Mouse (Mus musculus) adrenal gland, adult 18-20 months (tissue): ENCODE data around the gene Rangrf. TPM values are rescaled to one million over a fixed set of nuclear protein-coding genes. Genes with fewer than 3 reads are reported as not detected.
"Not testable (repeated sequence)": the region's sequence is repeated elsewhere in the genome, so short reads cannot be mapped to it uniquely, and the experiment has no call there.

Source experiments
- DNase-seq, 2 experiments: peaks; one replicate each; pipeline ENCODE4 v3.0.0; 2021 to 2022; ENCODE audit warnings: low spot score in 2 of 2
- microRNA-seq, 2 experiments: library from miRNA; unstranded; fragments of <30 nt; microRNA quantifications; one replicate each; pipeline ENCODE4 v1.2.0; 2021; ENCODE audit warnings: borderline number of aligned reads in 2 of 2
- total RNA-seq, 2 experiments: library from RNA; stranded (reverse); gene quantifications; 1 replicate in 1 of 2; 2 replicates in 1 of 2; pipeline ENCODE4 v1.2.3; 2021

Rangrf gene
- total RNA-seq, 2 experiments from 2014 or later: 13.5 to 16.7 TPM

DNA sequence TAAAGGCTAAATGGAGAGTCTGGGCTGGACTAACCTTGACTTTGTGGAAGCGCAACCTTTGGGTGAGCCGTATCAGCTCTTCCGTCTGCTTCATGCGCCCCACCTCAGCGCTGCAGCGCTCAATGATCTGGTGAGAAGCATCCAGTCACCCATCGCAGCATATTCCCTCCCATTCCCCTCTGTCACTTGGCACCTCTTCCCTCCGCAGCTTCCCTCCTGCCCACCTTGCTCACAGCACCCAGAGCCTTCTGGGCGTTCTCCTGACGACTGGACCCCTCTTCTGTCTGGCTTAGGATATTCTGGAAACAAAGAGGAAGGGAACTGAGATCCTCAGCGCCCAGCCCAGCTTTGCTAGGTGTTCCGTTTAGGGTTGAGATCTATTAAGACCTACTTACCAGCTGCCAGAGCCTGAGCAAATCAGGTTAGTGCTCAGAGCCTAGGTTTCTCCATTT, 27.4 kb downstream of the Rangrf start:
- no peak for DNase-seq

DNA sequence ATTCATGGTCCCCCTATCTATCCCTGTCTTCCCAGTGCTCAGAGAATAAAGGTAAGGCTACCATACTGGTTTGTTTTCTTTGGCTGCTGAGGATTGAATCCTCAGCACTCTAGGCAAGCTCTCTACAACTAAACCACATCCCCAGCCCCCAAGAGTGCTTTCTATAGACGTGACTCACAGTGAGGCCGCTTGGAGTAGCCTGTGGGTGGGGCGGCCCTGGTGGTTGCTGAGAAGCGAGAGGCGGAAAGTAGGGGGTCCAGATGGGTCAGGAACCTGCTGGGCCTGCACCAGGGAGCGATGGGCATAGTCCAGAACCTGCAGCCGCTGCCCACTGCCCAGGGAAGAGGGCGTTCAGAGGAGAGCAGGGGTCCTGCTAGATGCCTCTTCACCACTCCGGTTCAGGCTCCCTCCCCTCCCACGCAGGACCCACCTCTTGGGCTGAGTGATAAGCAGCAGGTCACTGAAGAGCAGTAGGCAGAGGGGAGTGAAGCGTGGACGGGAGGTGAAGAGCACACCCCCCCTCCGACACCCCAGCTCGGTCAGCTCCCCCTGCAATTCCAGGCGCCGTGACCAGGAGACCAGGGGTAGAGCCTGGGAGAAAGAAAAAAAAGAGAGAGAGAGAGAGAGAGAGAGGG, 28.1 kb downstream of the Rangrf start:
- no peak for DNase-seq

DNA sequence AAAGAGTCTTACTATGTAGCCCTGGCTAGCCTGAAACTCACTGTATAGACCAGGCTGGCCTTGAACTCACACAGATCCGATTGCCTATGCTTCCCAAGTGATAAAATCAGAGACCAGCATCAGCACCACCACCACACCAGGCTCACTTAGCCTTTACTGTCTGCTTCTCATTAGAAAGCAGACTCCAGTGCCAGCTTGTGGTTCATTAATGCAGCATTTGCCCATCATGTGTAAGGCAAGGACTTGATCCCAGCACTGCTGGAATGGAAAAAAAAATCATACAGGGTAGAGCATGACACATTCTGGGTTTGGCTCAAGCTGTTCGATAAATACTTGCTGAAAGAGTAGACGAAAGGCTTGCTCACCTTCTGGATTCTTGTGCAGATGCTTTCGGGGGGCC, 29.0 kb downstream of the Rangrf start:
- DNase-seq: no peak

DNA sequence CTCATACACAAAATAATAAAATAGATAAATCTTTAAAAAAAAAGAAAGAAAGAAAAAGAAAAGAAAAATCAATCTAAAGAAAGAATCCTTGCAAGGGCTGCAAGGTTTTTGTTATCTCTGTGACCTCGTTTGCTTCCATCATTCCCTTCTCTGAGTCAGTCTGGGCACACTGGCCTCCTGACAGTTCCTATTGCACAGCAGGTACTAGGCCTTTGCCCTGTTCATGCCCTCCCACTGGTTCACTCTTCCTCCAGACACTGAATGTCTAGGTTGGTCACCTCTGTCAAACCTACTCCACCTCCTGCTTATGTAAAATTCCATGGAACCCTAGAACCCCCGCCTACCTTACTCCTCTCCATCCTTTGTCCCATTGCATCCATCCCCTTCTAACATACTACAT, 29.7 kb downstream of the Rangrf start:
- no peak for DNase-seq

DNA sequence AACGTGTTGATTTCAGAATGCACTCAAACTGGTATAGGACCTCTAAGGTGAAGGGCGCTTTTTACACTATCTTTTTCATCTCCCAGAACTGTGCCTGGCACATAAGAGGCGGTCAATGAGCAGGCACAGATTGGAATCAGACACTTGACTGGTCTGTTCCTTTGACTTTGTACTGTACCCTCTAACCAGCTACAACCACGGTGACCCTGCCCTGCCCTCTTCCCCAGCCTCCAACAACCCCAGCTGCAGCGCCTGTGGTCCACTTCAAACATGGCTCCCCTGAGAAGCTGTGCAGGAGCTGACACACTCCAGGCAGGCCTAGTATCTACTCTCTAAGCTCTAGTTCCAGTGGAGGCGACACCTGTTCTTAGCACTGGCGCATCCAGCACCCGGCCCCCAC, 32.3 kb downstream of the Rangrf start:
- DNase-seq: no peak

DNA sequence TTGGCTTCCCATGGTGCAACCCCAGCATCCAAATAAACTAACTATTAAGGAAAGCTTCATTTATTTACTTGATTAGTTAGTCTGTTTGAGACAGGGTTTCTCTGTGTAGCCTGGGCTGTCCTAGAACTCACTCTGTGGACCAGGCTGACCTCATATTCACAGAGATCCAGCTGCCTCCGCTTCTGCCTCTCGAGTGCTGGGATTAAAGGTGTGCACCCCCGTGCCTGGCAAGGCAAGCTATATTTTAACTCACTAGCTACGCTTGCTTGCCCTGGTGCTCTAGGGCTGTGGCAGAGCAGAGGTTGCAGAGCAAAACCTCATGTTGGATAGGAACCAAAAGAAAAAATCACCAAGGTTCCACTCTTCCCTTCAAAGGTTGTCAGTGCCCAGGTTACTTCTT, 34.5 kb downstream of the Rangrf start:
- DNase-seq: no peak

DNA sequence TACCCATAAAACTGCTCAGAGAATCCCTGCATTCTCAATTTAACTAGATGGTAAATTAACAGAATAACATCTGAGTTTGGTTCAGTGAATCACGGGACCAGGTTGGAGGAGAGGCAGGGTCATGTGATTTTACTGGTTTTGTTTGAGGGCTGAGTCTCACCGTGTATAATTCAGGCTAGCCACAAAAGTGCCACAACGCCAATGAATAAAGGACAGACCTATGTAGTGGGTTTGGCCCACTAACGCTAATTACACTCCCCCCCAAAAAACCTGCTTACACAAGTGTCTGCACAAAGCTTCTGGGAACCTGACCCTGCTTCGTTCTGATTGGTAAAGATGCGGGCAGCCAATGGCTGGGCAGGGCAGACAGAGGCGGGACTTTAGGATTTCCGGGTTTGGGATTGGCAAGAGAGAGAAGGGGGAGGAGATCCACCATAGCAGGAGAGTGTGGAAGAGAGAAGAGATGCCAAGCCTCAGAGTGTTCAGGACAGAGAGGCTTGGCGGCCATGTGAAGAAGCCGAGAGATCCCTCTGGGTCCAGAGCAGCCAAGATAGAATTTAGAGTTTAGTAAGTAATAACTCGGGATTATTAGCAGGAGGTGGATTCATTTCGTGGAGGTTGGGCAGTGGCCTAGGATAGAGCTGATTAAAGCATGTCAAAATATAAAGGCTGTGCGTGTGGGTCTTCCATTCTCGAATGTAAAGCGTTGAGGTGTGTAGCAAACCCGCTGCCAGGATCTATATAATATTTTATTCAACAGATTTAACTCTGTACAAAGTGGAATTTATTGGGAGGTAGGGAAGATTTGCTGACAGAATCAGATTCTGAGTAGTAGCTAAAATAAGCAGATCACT, 35.3 kb downstream of the Rangrf start:
- DNase-seq: peak; percentile 66 to 72

DNA sequence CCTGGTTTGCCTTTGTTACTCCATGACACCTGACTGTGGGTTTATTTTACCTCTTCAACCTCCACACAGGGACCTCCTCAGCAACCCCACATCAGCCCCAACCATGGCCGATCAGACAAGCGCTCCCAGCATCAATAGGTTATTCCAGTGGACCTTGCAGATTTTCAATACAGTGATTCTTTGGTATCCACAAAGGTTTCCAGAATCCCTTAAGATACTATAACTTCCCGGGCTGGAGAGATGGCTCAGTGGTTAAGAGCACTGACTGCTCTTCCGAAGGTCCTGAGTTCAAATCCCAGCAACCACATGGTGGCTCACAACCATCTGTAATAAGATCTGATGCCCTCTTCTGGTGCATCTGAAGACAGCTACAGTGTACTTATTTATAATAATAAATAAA, 38.0 kb downstream of the Rangrf start:
- not testable (repeated sequence) for DNase-seq

DNA sequence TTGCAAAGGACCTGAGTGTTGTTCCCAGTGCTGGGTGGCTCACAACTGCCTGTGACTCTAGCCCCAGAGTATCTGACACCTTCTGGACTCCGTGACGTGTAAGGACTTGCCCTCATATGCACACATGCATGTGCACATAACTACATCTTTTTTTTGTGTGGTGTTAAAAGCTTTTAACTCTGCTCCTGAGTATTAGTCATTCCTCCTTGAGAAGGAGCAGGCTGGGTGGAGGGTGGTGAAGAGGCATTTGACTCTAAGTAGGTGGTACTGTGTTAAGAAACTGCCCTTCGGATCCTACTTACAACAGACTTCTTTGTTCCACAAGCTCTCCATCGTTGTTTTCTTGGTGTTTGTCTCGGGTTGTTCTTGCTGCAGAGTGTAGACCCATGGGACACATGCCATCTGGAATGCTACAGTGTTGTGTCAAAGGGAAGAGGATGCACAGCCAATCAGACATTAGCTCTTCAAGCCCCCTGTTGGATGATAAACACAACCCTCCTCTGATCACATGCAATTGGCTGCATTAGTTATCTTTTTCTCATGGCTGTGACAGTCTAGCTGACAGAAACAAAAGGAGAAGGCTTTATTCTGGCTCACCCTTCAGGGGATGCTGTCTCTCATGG, 41.0 kb downstream of the Rangrf start:
- no peak for DNase-seq

DNA sequence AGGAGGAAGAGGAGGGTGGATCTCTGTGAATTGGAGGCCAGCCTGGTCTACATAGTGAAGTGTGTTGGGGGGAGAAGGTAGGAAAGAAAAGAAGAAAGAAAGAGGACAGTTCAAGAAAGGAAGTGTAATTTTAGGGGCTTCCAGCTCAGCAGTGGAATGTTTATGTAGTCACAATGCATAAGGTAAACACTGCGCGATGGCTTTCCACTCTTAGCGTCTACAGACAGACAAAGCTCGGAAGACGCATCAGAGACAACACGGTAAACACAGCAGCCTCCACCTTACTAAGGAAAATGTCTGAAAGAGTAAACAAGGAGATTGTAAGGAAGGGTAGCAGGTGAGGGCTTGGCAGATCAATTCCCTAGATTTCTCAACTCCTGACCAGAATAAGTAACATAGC, 45.0 kb downstream of the Rangrf start:
- DNase-seq: no peak

DNA sequence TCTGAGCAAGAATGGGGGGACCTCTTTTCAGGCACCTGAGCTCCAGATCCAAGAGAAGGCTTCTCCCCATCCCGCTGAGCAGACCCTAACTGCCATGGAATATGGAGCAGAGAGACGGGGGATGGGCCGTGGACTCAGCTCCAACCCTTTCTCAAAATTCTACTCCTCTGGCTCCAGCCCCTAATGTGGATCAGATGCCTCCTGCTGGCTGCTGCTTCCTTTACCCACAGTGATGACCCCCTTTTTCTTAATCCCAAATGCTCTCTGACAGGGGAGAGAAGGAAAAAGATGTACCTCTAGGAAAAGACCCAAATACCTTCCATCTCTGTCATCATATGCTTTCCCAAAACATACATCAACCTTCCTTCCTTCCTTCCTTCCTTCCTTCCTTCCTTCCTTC, 48.0 kb downstream of the Rangrf start, which contains the start of gene Odf4:
Gene Odf4 (minus strand): TSS at position 101 of the 400 bp plus-strand sequence.
- DNase-seq: no peak

DNA sequence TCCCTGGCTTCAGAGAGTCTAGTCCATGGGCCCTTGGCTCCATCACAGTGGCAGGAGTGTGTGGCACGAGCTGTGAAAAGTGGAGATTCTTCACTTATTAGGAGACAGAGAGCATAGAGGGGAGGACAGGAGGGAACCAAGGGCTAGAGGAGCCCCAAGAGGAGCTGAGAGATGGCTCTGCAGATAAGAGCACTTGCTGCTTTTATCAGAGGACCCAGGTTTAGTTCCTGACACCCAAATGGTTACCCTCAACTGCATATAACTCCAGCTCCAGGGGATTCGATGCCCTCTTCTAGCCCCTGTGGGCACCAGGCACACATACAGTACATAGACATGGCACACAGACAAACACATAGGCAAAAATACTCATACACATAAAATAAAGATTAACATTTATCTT, 50.2 kb downstream of the Rangrf start:
- no peak for DNase-seq

DNA sequence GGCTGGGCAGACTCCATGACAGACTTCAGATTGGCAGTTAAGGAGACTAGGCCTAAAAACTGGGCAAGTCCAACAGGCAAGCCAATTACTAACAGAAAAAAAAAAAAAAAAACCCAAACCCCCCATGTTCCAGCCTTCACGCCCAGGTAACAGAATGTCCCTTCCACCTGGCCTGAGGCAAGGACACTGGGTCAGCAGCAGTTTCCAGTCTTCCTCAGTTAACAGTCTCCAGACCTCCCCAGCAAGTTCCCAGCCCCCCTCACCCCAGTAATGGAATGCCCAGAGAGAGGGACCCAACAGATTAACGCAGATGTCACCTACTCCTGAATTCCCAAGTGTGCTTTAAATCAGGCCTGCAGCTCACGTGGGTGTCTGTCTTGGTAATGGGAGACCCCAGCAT, 51.8 kb downstream of the Rangrf start:
- no peak for DNase-seq

Small RNA genes lying within 50 kb of the gene (microRNA-seq; reads per million reads assigned to microRNA genes)
- gene Mir3062: 0 to 0.47 reads per million in 2 experiments

Other genes with a start within 250 kb of the Rangrf start
- 10 to 100 TPM; 76.9 to 85.9 TPM for gene Ndel1, start 103.3 kb downstream of the Rangrf start, total RNA-seq
- gene Rnf222, start 86.6 kb downstream of the Rangrf start, total RNA-seq: not detected
- gene Rpl26, start 73.6 kb downstream of the Rangrf start, total RNA-seq: 1,000 to 10,000 TPM; 1,157 to 1,226 TPM
- under 1 TPM in 1 of 2 experiments, not detected in 1; 0.46 TPM for gene Odf4, start 48.1 kb downstream of the Rangrf start, total RNA-seq
- gene Arhgef15, start 17.7 kb downstream of the Rangrf start, total RNA-seq: 10 to 100 TPM; 18.5 to 19.5 TPM
- gene Slc25a35, start 7.1 kb downstream of the Rangrf start, total RNA-seq: 10 to 100 TPM; 30.6 to 55.5 TPM
- gene Pfas, start 33.3 kb upstream of the Rangrf start, total RNA-seq: 10 to 100 TPM; 26.4 to 30.4 TPM
- gene Ctc1, start 40.7 kb upstream of the Rangrf start, total RNA-seq: 10 to 100 TPM; 20.3 to 28.9 TPM
- 1 to 10 TPM; 1.4 to 1.9 TPM for gene Aurkb, start 70.5 kb upstream of the Rangrf start, total RNA-seq
- gene Borcs6, start 84.5 kb upstream of the Rangrf start, total RNA-seq: 10 to 100 TPM; 23.7 to 23.9 TPM
- gene Tmem107, start 95.6 kb upstream of the Rangrf start, total RNA-seq: 10 to 100 TPM in 1 of 2 experiments, 1 to 10 TPM in 1; 8.1 to 11.9 TPM
- 100 to 1,000 TPM; 106 to 137 TPM for gene Vamp2, start 113.3 kb upstream of the Rangrf start, total RNA-seq
- 10 to 100 TPM; 66.6 to 77.7 TPM for gene Per1, start 120.0 kb upstream of the Rangrf start, total RNA-seq
- under 1 TPM in 1 of 2 experiments, not detected in 1; 0.26 TPM for gene Hes7, start 145.2 kb upstream of the Rangrf start, total RNA-seq
- under 1 TPM; 0.43 to 0.61 TPM for gene 9130213A22Rik, start 147.4 kb upstream of the Rangrf start, total RNA-seq
- gene Aloxe3, start 150.7 kb upstream of the Rangrf start, total RNA-seq: 1 to 10 TPM; 1.1 to 1.6 TPM
- gene Alox12b, start 181.8 kb upstream of the Rangrf start, total RNA-seq: not detected
- gene Alox8, start 222.7 kb upstream of the Rangrf start, total RNA-seq: not detected